Mouse (Mus musculus) left cerebral cortex, adult 18-20 months (tissue): ENCODE measurements around the gene Gm10181. TPM values are rescaled to one million over a fixed set of nuclear protein-coding genes. Genes with fewer than 3 reads are reported as not detected.
"Not testable (repeated sequence)": the region's sequence is repeated elsewhere in the genome, so short reads cannot be mapped to it uniquely, and the experiment has no call there.

Source experiments
- DNase-seq, 2 experiments: peaks; one replicate each; pipeline ENCODE4 v3.0.0; 2021 to 2022; ENCODE audit warnings: low spot score in 2 of 2, mixed read lengths in 1 of 2
- long read RNA-seq, 2 experiments: library from polyadenylated mRNA; stranded (forward); transcript quantifications; one replicate each; pipeline ENCODE4 v2.0.0; 2021
- total RNA-seq, 2 experiments: library from RNA; stranded (reverse); gene quantifications; 2 replicates each; pipeline ENCODE4 v1.2.3; 2021

Gene Gm10181
- total RNA-seq, result not detected
- long read RNA-seq, experiment 1, result 0 reads
- long read RNA-seq, experiment 2, result 0 reads

DNA sequence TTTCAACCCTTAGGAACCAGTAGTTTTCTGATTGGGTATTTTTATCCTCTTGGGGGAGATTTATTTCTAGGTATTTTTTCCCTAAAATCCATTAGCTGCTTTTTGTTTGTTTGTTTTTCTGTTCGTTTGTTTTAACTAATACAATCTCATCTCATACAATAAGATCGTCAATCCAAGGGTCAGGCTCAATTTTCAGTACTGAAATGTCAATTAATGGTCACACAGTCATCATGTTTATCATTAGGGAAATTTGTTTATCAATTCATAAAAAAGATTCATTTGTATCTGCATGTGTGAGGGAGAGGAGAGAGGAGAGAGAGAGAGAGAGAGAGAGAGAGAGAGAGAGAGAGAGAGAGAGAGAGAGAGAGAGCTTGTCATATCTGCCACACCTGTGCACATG lies at the start of gene Gm10181:
Gene Gm10181 (plus strand): TSS at position 301 of the 400 bp plus-strand sequence.
- DNase-seq, result no peak

DNA sequence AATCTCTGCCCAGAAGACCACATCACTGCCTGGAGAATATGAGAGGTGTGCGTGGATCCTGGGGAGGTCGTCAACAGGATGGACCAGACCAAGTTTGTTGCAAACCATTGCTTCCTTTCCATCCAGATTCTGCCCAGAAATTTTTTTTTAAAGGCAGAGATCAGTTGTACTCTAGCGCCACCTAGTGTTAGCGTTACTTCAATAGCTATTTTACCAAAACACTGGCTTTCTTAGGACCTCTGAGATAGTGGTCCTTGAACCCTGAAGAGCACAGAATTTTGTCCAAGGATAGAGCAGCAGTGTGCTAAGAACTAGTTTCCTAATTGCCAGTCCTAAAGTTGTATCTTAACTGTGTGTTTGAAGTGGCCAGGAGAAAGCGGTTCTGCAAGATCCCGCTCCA lies 47.6 kb upstream of the Gm10181 start:
- DNase-seq, result peak; percentile 32 to 50

DNA sequence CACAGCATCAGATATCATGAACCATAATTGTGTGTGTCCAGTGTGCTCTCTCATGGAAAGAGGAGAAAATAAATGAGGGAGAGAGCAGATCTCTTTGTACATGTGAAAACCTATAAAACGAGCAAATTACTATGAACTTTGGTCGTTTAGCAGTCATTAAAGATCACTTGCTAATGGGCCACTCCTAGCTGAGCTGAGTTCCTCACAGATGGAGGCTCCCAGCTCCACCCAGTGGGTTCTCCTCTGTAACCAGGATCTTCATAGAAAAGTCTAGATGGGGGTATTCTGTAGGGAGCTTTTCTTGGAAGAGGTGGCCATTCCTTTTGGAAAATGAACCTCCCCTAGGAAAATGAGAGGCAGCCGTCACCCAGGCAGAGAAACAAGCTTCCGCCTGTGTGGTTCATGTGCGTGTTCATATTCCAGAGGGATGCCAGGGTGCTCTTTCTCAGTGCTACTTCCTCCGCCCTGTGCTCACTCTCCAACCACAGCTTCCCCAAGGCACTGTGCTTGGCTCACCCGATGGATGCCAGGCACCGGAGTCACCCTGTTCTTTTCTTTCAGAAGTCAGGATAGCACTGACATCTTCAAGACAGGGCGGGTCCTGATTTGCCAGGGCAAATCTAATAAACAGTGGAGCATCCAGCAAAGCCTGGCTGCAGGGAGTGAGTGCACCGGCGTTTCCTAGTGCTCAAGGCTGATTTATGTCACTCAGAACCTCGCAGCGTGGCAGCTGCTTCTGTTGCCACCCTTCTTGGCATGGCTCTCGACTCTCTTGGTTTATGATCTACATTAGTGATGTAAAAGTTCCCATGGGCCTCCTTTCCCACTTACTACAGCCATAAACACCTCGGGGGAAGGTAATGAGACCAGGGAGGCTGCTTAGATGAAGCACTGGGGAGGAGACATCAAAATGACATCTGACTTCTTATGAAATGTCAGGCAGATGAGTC lies 46.8 kb upstream of the Gm10181 start:
- DNase-seq, result no peak

DNA sequence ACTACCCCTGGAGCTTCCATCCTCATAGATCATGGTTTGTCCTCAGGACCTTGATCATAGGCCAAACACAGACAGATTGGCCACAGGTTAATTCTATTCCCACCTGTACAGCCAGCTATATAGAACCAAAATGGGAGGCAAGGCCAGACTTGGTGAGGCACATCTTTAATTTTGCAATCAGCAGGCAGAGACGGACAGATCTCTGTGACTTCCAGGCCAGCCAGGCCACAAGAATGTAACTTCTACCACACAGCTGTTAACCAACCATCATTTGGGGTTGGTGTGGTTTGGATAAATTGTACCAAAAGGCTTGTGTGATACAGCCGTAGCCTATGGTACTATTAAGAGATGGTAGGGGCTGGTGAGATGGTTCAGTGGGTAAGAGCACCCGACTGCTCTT lies 44.9 kb upstream of the Gm10181 start:
- DNase-seq, result no peak

DNA sequence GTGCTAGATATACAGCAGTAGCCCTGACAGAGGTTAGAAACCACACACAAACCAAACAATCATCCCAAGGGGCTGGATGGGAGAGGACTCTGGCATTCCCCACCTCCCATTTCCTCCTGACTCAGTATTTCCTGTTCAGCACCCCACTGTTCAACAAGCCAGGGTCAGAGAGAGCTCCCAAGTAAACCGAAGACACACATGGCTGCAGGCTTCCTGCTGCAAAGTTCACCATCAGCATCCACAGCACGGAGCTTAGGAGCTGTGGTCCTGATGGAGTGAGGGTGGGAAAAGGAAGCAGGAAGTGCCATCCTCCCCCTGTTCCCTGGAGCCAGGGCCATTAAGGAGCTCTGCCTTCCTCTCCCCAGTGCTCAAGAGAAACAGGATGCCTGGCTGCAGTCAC lies 40.9 kb upstream of the Gm10181 start:
- DNase-seq, result no peak

DNA sequence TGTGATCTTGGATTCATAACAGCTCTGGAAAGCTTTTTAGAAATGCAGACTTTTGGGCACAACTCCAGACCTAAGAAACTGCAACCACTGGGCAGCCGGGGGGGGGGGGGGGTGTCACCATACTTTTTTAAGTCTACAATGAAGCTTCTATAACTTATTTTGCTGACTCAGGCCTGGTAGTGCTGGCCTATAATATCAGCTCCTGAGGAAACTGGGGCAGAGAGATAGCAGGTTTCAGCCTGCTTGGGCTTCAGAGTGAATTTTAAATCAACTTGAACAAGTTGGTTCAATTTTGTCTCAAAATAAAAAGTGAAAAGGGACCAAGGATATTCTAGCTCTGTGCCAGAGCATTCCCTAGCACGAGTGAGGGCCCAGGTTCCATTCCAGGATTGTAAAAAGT lies 40.3 kb upstream of the Gm10181 start:
- no peak for DNase-seq

DNA sequence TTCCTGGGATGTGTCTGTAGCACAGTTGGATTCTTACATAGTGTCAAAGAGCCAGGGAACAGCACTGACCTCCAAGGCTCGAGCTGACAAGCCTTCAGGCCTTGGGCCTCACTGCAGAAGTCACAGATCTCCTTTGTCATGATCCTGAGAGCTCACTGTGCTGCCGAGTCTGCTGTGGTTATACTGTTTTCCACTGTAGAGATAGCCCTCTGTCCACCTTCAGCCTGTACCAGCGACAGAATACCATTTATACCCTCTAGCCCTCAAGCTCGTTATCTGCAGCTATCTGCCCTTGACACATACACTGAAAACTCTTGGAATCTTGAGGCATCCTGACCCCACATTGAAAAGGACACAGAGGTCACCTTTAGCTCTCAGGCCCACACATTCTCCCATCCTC lies 37.3 kb upstream of the Gm10181 start:
- DNase-seq, result no peak

DNA sequence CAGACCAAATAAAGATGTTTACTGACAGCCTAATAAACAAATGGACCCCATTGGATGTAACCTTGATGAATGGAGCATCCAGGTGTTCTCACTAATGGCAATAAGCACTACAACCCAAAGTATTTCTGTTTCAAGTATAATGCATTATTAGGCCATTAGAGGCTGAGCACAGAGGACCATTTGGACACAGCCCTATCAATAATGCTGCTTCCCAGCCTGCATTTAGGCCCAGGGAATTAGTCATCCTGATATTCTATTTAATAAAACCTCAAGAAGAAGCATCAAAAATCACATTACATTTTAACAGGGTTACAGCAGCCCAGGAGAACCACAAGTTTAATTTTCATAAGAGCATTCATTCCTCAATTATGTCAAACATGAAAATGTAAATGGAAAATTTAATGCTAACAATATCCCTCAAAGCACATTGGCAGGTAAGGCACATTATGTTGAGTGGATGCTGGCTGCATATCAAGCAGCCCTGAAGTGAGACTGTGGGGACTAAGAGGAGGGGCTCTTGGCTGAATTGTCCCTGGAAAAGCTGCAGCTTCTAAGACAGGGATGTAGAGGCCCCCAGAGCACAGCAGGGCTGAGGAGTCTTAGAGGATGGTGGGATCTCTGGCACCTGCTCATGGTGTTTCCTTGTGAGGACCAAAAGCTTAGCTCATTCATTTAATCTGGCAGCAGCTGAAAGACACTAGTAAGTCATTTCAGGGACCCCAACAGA lies 33.4 kb upstream of the Gm10181 start:
- DNase-seq, result no peak

DNA sequence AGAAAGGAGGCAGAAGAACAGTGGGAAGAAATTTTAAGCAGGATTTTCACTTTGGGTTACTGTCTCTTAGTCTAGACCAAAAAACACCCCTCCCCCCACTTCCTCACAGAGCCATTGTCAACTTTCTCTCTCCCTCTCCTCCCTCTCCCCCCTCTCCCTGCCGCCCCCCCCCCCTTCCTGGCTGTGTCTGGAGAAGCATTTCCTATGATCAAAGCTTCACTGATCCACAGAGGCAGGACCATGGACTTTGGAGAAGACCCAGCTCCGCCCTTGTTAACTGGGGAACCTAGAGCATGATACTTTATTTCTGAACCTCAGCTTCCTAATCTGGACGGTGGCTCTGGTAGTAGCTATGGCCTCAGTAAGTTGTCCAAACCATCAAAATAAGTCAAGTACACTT lies 30.5 kb upstream of the Gm10181 start:
- DNase-seq, result no peak

DNA sequence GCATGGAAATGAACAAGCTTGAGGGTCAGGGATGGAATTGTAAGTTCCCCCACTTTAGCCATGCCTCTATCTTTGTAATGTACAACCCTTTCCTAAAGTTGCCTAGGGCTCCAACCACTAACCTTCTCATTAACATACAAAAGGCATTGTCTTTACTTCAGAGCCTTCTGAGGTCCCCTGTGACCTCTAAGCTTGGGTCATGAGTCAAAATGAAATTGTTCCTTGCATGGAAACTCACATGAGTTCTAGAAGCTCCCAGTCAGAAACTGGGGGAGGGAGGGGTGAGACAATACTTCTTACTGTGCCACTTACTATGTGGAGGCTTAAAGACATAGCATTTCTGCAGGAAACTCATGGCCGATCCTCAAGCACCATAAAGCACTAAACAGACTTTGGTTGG lies 16.6 kb upstream of the Gm10181 start:
- DNase-seq, result no peak

DNA sequence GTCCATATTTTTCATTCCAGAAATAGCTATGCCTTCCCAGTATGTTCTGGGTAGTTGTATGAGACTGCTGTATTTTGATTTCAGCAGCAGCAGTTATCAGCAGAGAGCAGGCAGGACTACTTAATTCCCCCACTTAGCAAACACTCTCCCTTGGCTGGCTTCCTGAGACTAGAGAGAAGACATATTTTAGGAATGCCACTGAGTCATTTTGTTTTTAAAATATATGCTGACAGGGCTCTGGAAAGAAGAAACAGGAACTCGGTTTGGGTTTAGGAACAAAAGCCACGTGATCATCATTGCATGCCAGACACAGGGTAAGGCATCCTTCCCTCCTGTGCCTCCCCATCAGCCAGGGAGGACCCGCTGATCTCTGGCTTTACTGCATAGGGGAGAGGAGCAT lies 13.2 kb upstream of the Gm10181 start:
- DNase-seq, result peak; percentile 5 to 33

DNA sequence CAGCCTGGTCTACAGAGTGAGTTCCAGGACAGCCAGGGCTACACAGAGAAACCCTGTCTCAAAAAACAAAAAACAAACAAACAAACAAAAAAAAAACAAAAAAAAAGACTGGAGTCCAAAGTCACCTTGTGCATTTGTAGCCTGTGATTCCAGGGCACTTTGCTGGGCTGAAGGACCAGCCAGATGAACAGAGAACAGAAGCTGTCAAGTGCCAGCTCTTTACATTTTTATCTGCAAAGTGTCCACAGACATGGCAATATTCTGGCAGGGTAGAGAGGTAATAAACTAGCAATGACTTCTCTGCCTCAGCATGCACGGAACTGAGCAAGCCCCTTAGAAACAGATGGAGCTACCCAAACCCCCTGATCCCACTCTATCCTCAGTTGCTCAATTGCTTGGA lies 12.7 kb upstream of the Gm10181 start:
- no peak for DNase-seq

DNA sequence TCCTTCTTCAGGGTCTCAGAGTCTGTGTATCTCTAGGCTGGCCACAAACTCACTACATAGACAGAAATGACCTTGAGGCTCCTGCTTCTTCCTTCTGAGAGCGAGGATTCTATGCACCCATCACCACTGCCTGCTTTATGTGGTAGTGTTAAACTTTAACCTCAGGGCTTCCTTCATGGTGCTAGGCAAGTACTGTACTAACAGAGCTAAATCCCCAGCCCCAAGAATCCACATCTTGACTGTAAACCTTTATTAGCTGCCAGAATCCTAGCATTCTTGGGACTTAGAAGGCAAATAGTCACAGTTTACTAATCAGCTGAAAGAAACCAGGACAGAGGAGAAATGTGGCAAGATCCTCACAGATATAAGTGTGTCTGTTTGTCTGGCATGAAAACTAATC lies 1.6 kb downstream of the Gm10181 start:
- no peak for DNase-seq

DNA sequence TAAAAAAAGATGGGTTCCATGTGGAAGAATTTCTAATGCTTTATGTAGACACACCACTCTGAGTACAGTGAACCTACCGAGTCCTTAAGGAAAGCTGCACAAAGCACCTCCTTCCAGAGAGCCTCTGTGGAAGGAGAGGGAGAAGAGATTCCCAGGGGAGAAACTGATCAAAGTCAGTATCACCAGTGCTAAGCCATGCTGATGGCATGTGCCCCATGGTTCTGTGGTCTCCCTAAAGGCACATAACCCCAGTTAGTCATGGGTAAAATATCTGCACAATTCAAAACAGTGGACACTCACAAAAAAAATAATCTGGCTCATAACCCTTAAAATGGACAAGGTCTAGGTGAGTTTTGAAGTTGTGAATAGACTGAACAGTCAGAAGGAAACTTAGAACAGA lies 13.7 kb downstream of the Gm10181 start:
- no peak for DNase-seq

DNA sequence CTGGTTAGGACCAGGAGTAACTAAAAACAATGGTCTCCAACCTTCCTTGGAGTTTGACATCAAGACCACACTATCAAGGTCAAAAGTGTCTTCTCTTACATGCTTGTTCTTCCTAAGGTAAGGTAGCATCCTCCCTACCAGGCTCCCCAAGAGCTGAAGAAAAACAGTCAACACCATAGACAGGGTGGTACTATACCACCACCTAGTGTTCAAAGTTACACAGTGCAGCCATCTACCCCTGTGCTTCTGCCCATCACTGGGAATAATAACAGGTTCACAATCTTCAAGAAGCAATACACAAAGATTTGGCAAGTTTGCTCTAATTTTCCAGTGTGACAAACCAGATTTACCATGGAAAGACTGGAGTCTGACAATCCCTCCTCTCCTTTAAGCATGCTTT lies 15.4 kb downstream of the Gm10181 start:
- DNase-seq, result peak; percentile 57 to 61

DNA sequence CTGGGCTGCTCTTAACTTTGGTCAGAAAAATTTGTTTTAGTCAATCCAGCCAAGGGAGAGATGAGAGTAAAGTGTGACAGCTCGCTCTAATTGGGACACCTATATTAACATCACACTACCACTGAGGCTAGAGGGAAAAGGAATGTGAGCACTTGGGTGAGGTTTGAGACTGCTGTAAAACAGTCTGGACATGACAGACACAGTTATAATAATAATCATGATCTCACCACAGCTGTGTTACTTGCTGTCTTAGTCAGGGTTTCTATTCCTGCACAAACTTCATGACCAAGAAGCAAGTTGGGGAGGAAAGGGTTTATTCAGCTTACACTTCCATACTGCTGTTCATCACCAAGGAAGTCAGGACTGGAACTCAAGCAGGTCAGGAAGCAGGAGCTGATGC lies 34.4 kb downstream of the Gm10181 start:
- not testable (repeated sequence) for DNase-seq

DNA sequence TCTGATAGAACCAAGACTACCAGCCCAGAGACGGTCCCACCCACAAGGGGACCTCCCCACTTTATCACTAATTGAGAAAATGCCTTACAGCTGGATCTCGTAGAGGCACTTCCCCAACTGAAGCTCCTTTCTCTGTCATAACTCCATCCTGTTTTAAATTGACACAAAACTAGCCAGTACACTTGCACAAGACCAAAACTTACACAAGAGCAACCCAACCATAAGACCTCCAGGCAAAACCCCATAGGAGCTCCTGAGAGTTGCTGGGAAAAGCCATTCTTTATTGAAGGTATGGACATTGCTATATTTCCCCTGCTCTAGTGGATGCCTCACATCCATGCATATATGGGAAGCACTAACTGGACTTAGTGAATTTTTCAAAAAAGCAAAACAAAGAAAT lies 34.8 kb downstream of the Gm10181 start:
- no peak for DNase-seq

DNA sequence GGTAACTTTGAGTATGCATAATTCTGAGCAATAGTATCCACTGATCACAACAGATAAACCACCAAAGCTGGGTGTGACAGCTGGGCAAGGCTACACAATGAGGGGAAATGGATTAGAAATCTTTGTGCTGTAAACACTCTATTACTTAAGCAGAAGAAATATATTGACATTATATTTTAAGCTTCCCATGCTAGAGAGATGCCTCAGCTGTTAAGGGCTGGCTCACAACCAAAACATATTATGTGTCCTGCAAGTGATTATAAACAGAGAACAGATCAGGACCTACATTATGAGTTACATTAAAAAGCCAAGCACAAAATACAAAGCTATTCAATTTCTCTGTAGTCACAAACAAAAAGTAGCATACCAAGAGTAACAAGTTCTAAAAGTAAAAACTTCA lies 43.0 kb downstream of the Gm10181 start:
- DNase-seq, result no peak

DNA sequence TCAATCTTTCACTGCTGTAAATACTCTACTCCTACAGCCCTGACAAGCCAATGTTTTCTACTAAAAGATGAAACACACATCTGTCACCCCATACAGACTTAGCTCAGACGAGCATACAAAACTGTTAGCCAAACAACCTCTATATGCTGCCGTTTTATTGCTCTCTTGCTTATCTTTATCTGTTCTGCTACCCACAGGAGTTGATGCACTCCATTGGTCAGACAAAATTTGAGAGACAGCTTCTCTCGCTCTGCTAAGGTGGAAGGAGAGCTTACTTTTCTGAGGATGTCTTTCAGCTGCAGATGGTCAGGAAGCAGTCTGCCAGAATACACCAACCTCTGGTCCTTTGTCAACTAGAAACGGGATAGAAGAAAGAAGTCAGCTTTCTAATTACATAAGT lies 43.7 kb downstream of the Gm10181 start:
- DNase-seq, result no peak

DNA sequence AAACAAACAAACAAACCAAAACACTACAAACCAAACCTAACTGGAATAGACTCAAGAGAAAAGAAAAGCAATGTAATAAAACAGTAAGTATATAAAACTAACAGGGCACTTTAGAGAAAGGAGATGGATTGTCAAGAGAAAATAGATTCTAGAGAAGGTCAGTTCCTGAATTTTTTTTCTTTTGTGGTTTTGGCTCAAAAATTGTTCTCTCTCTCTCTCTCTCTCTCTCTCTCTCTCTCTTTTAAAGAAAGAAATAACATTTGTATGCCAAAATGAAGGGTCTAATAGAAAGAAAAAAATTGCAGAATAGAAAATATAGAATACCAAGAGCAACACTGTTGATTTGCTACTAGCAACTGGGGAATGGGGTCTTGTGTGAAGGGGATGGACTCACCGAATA lies 49.7 kb downstream of the Gm10181 start:
- DNase-seq, result no peak
